Comparison of ENCODE assay signal across 8 mouse cellular contexts in the genomic region with DNA sequence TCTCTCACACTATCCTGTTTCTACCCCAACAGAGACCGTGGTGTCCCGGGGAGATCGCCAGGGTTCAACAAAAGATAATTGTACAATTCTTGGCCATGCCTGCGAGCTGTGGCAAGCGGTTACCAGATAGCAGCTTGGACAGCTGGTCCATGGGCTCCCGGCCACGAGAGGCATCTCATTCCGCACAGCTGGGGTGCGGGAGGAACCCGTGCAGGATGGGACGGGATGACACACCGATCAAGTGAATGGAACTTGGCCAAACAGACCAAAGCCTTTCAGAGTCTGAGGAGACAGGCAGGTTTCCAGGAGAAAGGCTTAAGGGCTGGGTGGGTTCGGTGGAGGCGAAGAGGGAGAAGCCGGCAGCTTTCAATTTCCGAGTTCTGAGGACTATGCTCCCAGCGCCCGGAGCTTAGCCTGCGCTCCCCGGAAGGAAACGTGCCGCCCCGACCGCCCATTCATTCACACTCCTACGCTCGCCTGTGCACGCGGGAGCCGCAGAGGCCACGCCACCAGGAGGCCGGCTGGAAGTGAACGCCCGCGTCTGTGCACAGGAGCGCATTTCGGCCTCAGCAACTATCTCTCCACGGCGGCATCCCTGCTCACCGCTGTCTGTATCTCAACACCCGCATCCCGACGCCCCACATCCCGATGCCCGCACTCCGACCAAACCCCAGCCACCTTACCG. TPM values are rescaled to one million over a fixed set of nuclear protein-coding genes. Genes with fewer than 3 reads are reported as not detected.
DNase-seq lines count a peak whose midpoint lies in the region; ATAC-seq and TF ChIP-seq lines count a peak whose summit lies in the region.

No protein-coding gene starts in this region.

- H3K9me3 ChIP-seq in MEL (replicated peaks; ENCODE audit: insufficient read depth, low read length): no peaks in the 10 kb centered on the region
- H3K9me3 ChIP-seq in forebrain, embryonic 16.5 days (ENCODE audit: control insufficient read depth, low read length): no peaks in the 10 kb centered on the region
- no peaks in the 10 kb centered on the region for H3K9me3 ChIP-seq in liver, postnatal 0 days (ENCODE audit: low read length)
- H3K9me3 ChIP-seq in neural tube, embryonic 12.5 days: no peaks in the 10 kb centered on the region

- peak overlapping the region; percentile 99 for H3K4me2 ChIP-seq in forebrain, embryonic 16.5 days (ENCODE audit: low read length)
- peak overlapping the region; percentile 91 for H3K4me2 ChIP-seq in liver, postnatal 0 days (ENCODE audit: low read depth, low read length)
- H3K4me2 ChIP-seq in neural tube, embryonic 12.5 days (replicated peaks): peak overlapping the region; percentile 86

- peaks cover 40% of the 10 kb centered on the region for H3K79me2 ChIP-seq in MEL (ENCODE audit: control insufficient read depth, insufficient read depth, low read length, poor library complexity)

- WGBS in forebrain, embryonic 16.5 days: under 1% methylated on average over 46 of the region's 46 CpGs
- WGBS in liver, postnatal 0 days (ENCODE audit: insufficient replicate concordance): 0% methylated on average over 46 of the region's 46 CpGs
- under 1% methylated on average over 46 of the region's 46 CpGs for whole genome bisulfite sequencing in neural tube, embryonic 12.5 days

- no peak for TF ChIP-seq CTCF in MEL (IDR thresholded peaks at IDR 0.05 in 2 of 3, conservative IDR thresholded peaks at IDR 0.05 in 1 of 3; ENCODE audit: control insufficient read depth in 1 of 3, insufficient read depth in 1 of 3, low read depth in 2 of 3, low read length in 3 of 3, poor library complexity in 1 of 3, severe bottlenecking in 1 of 3)
- TF ChIP-seq CTCF in layer of hippocampus, adult 2 months (conservative IDR thresholded peaks at IDR 0.05): no peak
- peak; percentile 21; the same call in 1 of the 2 replicates for TF ChIP-seq CTCF in liver, postnatal 0 days (IDR thresholded peaks at IDR 0.05; ENCODE audit: low read depth)
- no peak for TF ChIP-seq CTCF in testis, adult 2 months (IDR thresholded peaks at IDR 0.05; ENCODE audit: control insufficient read depth, insufficient read depth, insufficient replicate concordance, low read depth, low read length)

- peak overlapping the region; percentile 89 for H3K9ac ChIP-seq in MEL (ENCODE audit: control insufficient read depth, low read depth, low read length, poor library complexity, severe bottlenecking)
- H3K9ac ChIP-seq in forebrain, embryonic 16.5 days (replicated peaks; ENCODE audit: low read depth, low read length): peak overlapping the region; percentile 66
- peak overlapping the region; percentile 75 for H3K9ac ChIP-seq in liver, postnatal 0 days (replicated peaks)
- H3K9ac ChIP-seq in neural tube, embryonic 12.5 days: peak overlapping the region; percentile 68

- peak; percentile 57 for ATAC-seq in forebrain, embryonic 16.5 days
- peak; percentile 66 for ATAC-seq in liver, postnatal 0 days
- peak; percentile 67 for ATAC-seq in neural tube, embryonic 12.5 days (ENCODE audit: low FRiP score, low read depth)

- peak; percentile 84 for DNase-seq in MEL (ENCODE audit: low read depth, low spot score)
- DNase-seq in cerebellum, adult 11-12 months: peak; percentile 46
- peak; percentile 58 for DNase-seq in heart, postnatal 4 days
- DNase-seq in layer of hippocampus, adult 2 months (ENCODE audit: low spot score in 2 of 2): peak; percentile 36 to 71
- peak; percentile 67 for DNase-seq in liver, postnatal 0 days

- H3K4me3 ChIP-seq in MEL (ENCODE audit: control insufficient read depth in 1 of 2, insufficient read depth in 1 of 2, low read depth in 2 of 2, low read length in 2 of 2): peak overlapping the region; percentile 49 to 82
- H3K4me3 ChIP-seq in forebrain, embryonic 16.5 days (replicated peaks; ENCODE audit: low read length): peak overlapping the region; percentile 81
- H3K4me3 ChIP-seq in layer of hippocampus, adult 2 months: peak overlapping the region; percentile 72
- peak overlapping the region; percentile 76 for H3K4me3 ChIP-seq in liver, postnatal 0 days (ENCODE audit: low read depth, low read length)
- H3K4me3 ChIP-seq in neural tube, embryonic 12.5 days: peak overlapping the region; percentile 62
- H3K4me3 ChIP-seq in testis, adult 2 months (ENCODE audit: control insufficient read depth, low read depth, low read length): peak overlapping the region; percentile 84

- H3K27ac ChIP-seq in MEL (ENCODE audit: control insufficient read depth, low read depth, low read length): peak overlapping the region; percentile 96
- H3K27ac ChIP-seq in forebrain, embryonic 16.5 days (ENCODE audit: low read length): peak overlapping the region; percentile 87
- peak overlapping the region; percentile 92 for H3K27ac ChIP-seq in layer of hippocampus, adult 2 months
- H3K27ac ChIP-seq in liver, postnatal 0 days (ENCODE audit: low read depth): peak overlapping the region; percentile 63
- peak overlapping the region; percentile 68; the same call in 1 of the 2 replicates for H3K27ac ChIP-seq in neural tube, embryonic 12.5 days
- H3K27ac ChIP-seq in testis, adult 2 months (ENCODE audit: control insufficient read depth, insufficient read depth, low read depth, low read length): peak overlapping the region; percentile 58

- TF ChIP-seq POLR2A in MEL (IDR thresholded peaks at IDR 0.05; ENCODE audit: control insufficient read depth in 1 of 2, insufficient read depth in 1 of 2, low read depth in 1 of 2, low read length in 2 of 2, poor library complexity in 1 of 2): peak in 1 of 2 experiments; percentile 40; a peak in 1 of 4 replicates
- TF ChIP-seq POLR2A in testis, adult 2 months (IDR thresholded peaks at IDR 0.05; ENCODE audit: control insufficient read depth, low read depth, low read length): no peak

- TF ChIP-seq RAD21 in MEL (IDR thresholded peaks at IDR 0.05; ENCODE audit: low read depth, low read length): no peak

- TF ChIP-seq EP300 in MEL (IDR thresholded peaks at IDR 0.05; ENCODE audit: low read depth in 1 of 2, low read length in 2 of 2): peak in 1 of 2 experiments; percentile 69; a peak in 2 of 4 replicates
- no peak for TF ChIP-seq EP300 in liver, postnatal 0 days (IDR thresholded peaks at IDR 0.05; ENCODE audit: low read depth)

- H3K36me3 ChIP-seq in MEL (ENCODE audit: control insufficient read depth in 1 of 2, insufficient read depth in 2 of 2, low read length in 2 of 2): peaks cover 13 to 21% of the 10 kb centered on the region in 2 experiments
- H3K36me3 ChIP-seq in forebrain, embryonic 16.5 days (ENCODE audit: control insufficient read depth, insufficient read depth): no peaks in the 10 kb centered on the region
- H3K36me3 ChIP-seq in liver, postnatal 0 days (replicated peaks; ENCODE audit: insufficient read depth, low read length): no peaks in the 10 kb centered on the region
- H3K36me3 ChIP-seq in neural tube, embryonic 12.5 days: no peaks in the 10 kb centered on the region
- no peaks in the 10 kb centered on the region for H3K36me3 ChIP-seq in testis, adult 2 months (ENCODE audit: control insufficient read depth, insufficient read depth, low read length)

- no peaks in the 10 kb centered on the region for H3K27me3 ChIP-seq in MEL (ENCODE audit: control insufficient read depth in 1 of 2, insufficient read depth in 2 of 2, low read length in 2 of 2)
- no peaks in the 10 kb centered on the region for H3K27me3 ChIP-seq in forebrain, embryonic 16.5 days (replicated peaks; ENCODE audit: control insufficient read depth, insufficient read depth, low read length)
- H3K27me3 ChIP-seq in liver, postnatal 0 days (ENCODE audit: insufficient read depth, low read length): no peaks in the 10 kb centered on the region
- no peaks in the 10 kb centered on the region for H3K27me3 ChIP-seq in neural tube, embryonic 12.5 days (replicated peaks)
- no peaks in the 10 kb centered on the region for H3K27me3 ChIP-seq in testis, adult 2 months (ENCODE audit: control insufficient read depth, insufficient read depth, low read length)

- peaks cover 0 to 4% of the 10 kb centered on the region in 2 experiments; a peak in 2 of 4 replicates for H3K4me1 ChIP-seq in MEL (ENCODE audit: control insufficient read depth in 1 of 2, insufficient read depth in 2 of 2, low read length in 2 of 2)
- peaks cover 16% of the 10 kb centered on the region for H3K4me1 ChIP-seq in forebrain, embryonic 16.5 days (replicated peaks; ENCODE audit: control insufficient read depth, insufficient read depth, low read length)
- peaks cover 24% of the 10 kb centered on the region for H3K4me1 ChIP-seq in liver, postnatal 0 days (ENCODE audit: insufficient read depth)
- H3K4me1 ChIP-seq in neural tube, embryonic 12.5 days: peaks cover 15% of the 10 kb centered on the region
- H3K4me1 ChIP-seq in testis, adult 2 months (ENCODE audit: control insufficient read depth, insufficient read depth, low read length): peaks cover 18% of the 10 kb centered on the region

TF ChIP-seq in MEL, 35 proteins besides CTCF, POLR2A, EP300 and RAD21 (continues in another document):
- TF ChIP-seq MYB (IDR thresholded peaks at IDR 0.05; ENCODE audit: low read depth, low read length) (no peak), JUND (IDR thresholded peaks at IDR 0.05; ENCODE audit: low read depth, low read length) (no peak), MAX (IDR thresholded peaks at IDR 0.05; ENCODE audit: low read length) (no peak; the same call in 1 of the 2 replicates), ELF1 (IDR thresholded peaks at IDR 0.05; ENCODE audit: low read depth, low read length) (0 out of 2 replicates have a peak, but pooled peaks have one; percentile 14), HCFC1 (IDR thresholded peaks at IDR 0.05; ENCODE audit: low read depth, low read length) (no peak), UBTF (IDR thresholded peaks at IDR 0.05; ENCODE audit: borderline replicate concordance, insufficient read depth, low read depth, low read length) (no peak; the same call in 1 of the 2 replicates), SIN3A (IDR thresholded peaks at IDR 0.05; ENCODE audit: low read length) (peak; percentile 83), MAFK (IDR thresholded peaks at IDR 0.05; ENCODE audit: borderline replicate concordance, low read depth, low read length) (no peak), MXI1 (IDR thresholded peaks at IDR 0.05; ENCODE audit: low read depth, low read length) (peak; percentile 72), ZNF384 (IDR thresholded peaks at IDR 0.05; ENCODE audit: low read depth, low read length) (no peak), ZMIZ1 (IDR thresholded peaks at IDR 0.05; ENCODE audit: low read depth, low read length) (no peak)

RNA-seq across cellular contexts. Expression of a gene that starts 22.8 kb away (rescaled TPM):
- 201 and 352 TPM in 2 replicates for total RNA-seq in MEL (2012; rRNA removed)
- 100 to 1,000 TPM; 484 to 552 TPM for polyA plus RNA-seq in MEL (2012; ENCODE audit: insufficient read depth in 1 of 2, insufficient read length in 2 of 2, low read depth in 1 of 2, low replicate concordance in 2 of 2, missing spikeins in 1 of 2)
- polyA plus RNA-seq in forebrain, embryonic 16.5 days (2015; fragmentation: Nextera tagmentation; extraction: Ambion mirVana): 102 and 103 TPM in 2 replicates
- 10 to 100 TPM; 33.0 to 35.3 TPM for total RNA-seq in heart, postnatal 4 days (2021)
- total RNA-seq in layer of hippocampus, adult 2 months (2021): 100 to 1,000 TPM; 104 to 107 TPM
- polyA plus RNA-seq in liver, postnatal 0 days (2015; fragmentation: Nextera tagmentation; extraction: Ambion mirVana): 40.7 and 57.3 TPM in 2 replicates
- 89.5 and 96.2 TPM in 2 replicates for polyA plus RNA-seq in neural tube, embryonic 12.5 days (2016; fragmentation: Nextera tagmentation; extraction: Ambion mirVana)
- 11.5 and 13.5 TPM in 2 replicates for polyA plus RNA-seq in testis, adult 2 months (2012; rRNA removed)

Comparison
In these comparisons a context has a peak if more than half of its experiments do, and no peak if none do; other contexts are left out.
1. Peak in every context shown above with its lines: DNase-seq, ATAC-seq, H3K4me3 ChIP-seq and H3K27ac ChIP-seq.